Mouse (Mus musculus): ENCODE measurements around the gene Gapdhs. TPM values are rescaled to one million over a fixed set of nuclear protein-coding genes. Genes with fewer than 3 reads are reported as not detected.

The Gapdhs gene
- polyA plus RNA-seq, 1 experiment from 2014 or later: 1.2 TPM

GRCm38 (mm10) chr7:30707441-30707840 lies 36.0 kb downstream of the Gapdhs start:
- Histone ChIP-seq H3K4me1 (ENCODE audit: control insufficient read depth, insufficient read depth, low read length) (no peaks in the 10 kb centered on the region), H3K27ac (ENCODE audit: low read depth, low read length) (no peak overlapping the region), H3K9me3 (ENCODE audit: control insufficient read depth, low read length) (no peaks in the 10 kb centered on the region), H3K27me3 (ENCODE audit: control insufficient read depth, insufficient read depth, low read length) (no peaks in the 10 kb centered on the region), H3K4me2 (ENCODE audit: low read depth, low read length) (no peak overlapping the region), H3K4me3 (ENCODE audit: low read depth, low read length) (no peak overlapping the region), H3K36me3 (ENCODE audit: control insufficient read depth, insufficient read depth, low read length) (no peaks in the 10 kb centered on the region), H3K9ac (replicated peaks; ENCODE audit: low read depth, low read length) (no peak overlapping the region)
- 89% methylated on average over 1 of the region's 1 CpGs for WGBS
- no peak for ATAC-seq (ENCODE audit: low read depth)

DNA sequence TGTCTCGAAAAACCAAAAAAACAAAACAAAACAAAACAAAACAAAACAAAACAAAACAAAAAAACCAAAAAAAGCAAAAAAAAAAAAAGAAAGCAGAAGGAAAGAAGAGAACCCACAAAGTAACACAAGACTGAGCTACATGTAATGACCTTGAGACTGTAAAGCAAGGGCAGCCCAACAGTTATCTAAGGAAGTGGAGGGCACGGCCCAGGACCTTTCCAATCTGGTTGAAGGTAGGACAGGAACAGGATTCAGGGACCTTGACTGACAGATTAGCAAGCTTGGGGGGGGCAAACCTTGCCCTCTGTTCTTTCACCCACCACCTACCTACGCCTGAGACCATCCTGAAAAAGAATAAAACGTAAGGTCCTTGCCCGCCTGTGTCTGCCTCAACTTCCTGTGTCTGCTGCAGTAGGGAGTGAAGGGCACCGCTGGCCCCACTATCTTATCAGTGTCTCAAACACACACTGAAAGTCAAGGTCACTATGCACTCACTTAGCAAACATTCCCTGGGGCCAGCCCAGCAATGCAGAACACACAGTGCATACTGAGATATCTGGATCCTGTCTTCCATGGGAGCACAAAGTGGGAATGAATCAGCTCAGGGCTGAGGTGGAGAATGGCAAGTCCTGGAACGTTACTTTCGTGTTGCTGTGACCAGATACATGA lies 37.1 kb downstream of the Gapdhs start:
- Histone ChIP-seq H3K9ac (replicated peaks; ENCODE audit: low read depth, low read length) (no peak overlapping the region), H3K4me2 (ENCODE audit: low read depth, low read length) (no peak overlapping the region), H3K4me3 (ENCODE audit: low read depth, low read length) (no peak overlapping the region), H3K4me1 (ENCODE audit: control insufficient read depth, insufficient read depth, low read length) (no peaks in the 10 kb centered on the region), H3K27me3 (ENCODE audit: control insufficient read depth, insufficient read depth, low read length) (no peaks in the 10 kb centered on the region), H3K27ac (ENCODE audit: low read depth, low read length) (no peak overlapping the region), H3K9me3 (ENCODE audit: control insufficient read depth, low read length) (no peaks in the 10 kb centered on the region), H3K36me3 (ENCODE audit: control insufficient read depth, insufficient read depth, low read length) (no peaks in the 10 kb centered on the region)
- whole genome bisulfite sequencing: 85% methylated on average over 8 of the region's 8 CpGs
- ATAC-seq (ENCODE audit: low read depth): no peak

DNA sequence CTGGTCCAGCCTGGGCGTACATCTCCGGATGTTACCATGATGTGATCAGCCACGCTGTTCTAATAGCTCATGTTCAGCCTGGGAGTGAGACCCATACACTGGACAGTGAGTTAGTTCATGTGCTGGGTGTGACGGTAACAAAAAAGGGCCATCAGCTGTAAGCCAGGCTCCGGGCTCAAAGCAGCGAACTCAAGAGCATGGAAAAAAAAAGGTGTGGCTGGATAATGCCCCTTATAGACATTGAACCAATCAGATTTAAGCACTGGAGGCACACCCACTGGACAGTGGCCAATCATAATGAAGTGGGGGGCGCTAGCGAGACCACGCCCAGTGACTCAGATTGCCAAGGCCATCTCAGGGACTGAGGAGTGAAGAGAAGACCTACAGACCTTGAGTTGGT lies 44.9 kb downstream of the Gapdhs start, which contains the start of gene 2200002J24Rik:
Gene 2200002J24Rik (plus strand): TSS at position 338 of the 400 bp plus-strand sequence.
- Histone ChIP-seq H3K27ac (ENCODE audit: low read depth, low read length) (no peak within 1 kb of the TSS), H3K36me3 (ENCODE audit: control insufficient read depth, insufficient read depth, low read length) (no peaks in the 10 kb centered on the region), H3K9me3 (ENCODE audit: control insufficient read depth, low read length) (no peaks in the 10 kb centered on the region), H3K4me2 (ENCODE audit: low read depth, low read length) (no peak within 1 kb of the TSS), H3K27me3 (ENCODE audit: control insufficient read depth, insufficient read depth, low read length) (no peaks in the 10 kb centered on the region), H3K4me1 (ENCODE audit: control insufficient read depth, insufficient read depth, low read length) (no peaks in the 10 kb centered on the region), H3K4me3 (ENCODE audit: low read depth, low read length) (no peak within 1 kb of the TSS), H3K9ac (replicated peaks; ENCODE audit: low read depth, low read length) (no peak within 1 kb of the TSS)
- 34% methylated on average over 9 of the region's 9 CpGs for WGBS
- no peak for ATAC-seq (ENCODE audit: low read depth)

- Histone ChIP-seq H3K4me1 (ENCODE audit: control insufficient read depth, insufficient read depth, low read length) (no peaks in the 10 kb centered on the region), H3K9ac (replicated peaks; ENCODE audit: low read depth, low read length) (no peak overlapping the region), H3K27me3 (ENCODE audit: control insufficient read depth, insufficient read depth, low read length) (no peaks in the 10 kb centered on the region), H3K4me3 (ENCODE audit: low read depth, low read length) (no peak overlapping the region), H3K27ac (ENCODE audit: low read depth, low read length) (no peak overlapping the region), H3K36me3 (ENCODE audit: control insufficient read depth, insufficient read depth, low read length) (no peaks in the 10 kb centered on the region), H3K9me3 (ENCODE audit: control insufficient read depth, low read length) (no peaks in the 10 kb centered on the region), H3K4me2 (ENCODE audit: low read depth, low read length) (no peak overlapping the region)
- ATAC-seq (ENCODE audit: low read depth): no peak
- 63% methylated on average over 5 of the region's 5 CpGs for WGBS
Observed at GRCm38 (mm10) chr7:30698101-30698500, 45.4 kb downstream of the Gapdhs start.

- H3K9ac ChIP-seq (replicated peaks; ENCODE audit: low read depth, low read length): no peak overlapping the region
- peaks cover 3% of the 10 kb centered on the region; the same call in 1 of the 2 replicates for H3K27me3 ChIP-seq (ENCODE audit: control insufficient read depth, insufficient read depth, low read length)
- no peaks in the 10 kb centered on the region for H3K36me3 ChIP-seq (ENCODE audit: control insufficient read depth, insufficient read depth, low read length)
- 86% methylated on average over 6 of the region's 6 CpGs for WGBS
- H3K4me2 ChIP-seq (ENCODE audit: low read depth, low read length): no peak overlapping the region
- H3K27ac ChIP-seq (ENCODE audit: low read depth, low read length): no peak overlapping the region
- no peaks in the 10 kb centered on the region for H3K9me3 ChIP-seq (ENCODE audit: control insufficient read depth, low read length)
- no peak overlapping the region for H3K4me3 ChIP-seq (ENCODE audit: low read depth, low read length)
- no peaks in the 10 kb centered on the region for H3K4me1 ChIP-seq (ENCODE audit: control insufficient read depth, insufficient read depth, low read length)
- ATAC-seq (ENCODE audit: low read depth): no peak
Observed at GRCm38 (mm10) chr7:30688325-30688724, 55.2 kb downstream of the Gapdhs start.

DNA sequence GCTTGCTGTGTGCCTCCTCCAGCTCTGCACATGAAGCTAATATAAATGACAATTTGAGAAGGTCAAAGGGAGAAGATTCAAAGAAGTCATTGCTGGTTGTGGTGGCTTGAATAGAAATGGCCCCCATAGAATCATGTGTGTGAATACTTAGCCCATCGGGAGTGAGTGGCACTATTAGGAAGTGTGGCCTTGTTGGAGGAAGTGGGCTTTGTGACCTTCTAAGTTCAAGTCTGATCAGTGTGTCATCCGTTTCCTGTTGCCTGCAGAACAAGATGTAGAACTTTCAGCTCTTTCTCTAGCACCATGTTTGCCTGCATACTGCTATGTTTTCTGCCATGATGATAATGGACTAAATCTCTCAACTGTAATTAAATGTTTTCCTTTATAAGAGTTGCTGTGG lies 60.1 kb downstream of the Gapdhs start:
- no peak for ATAC-seq (ENCODE audit: low read depth)
- no peak overlapping the region for H3K4me2 ChIP-seq (ENCODE audit: low read depth, low read length)
- no peaks in the 10 kb centered on the region for H3K36me3 ChIP-seq (ENCODE audit: control insufficient read depth, insufficient read depth, low read length)
- no peaks in the 10 kb centered on the region for H3K4me1 ChIP-seq (ENCODE audit: control insufficient read depth, insufficient read depth, low read length)
- 85% methylated on average over 2 of the region's 2 CpGs for WGBS
- no peak overlapping the region for H3K27ac ChIP-seq (ENCODE audit: low read depth, low read length)
- no peak overlapping the region for H3K4me3 ChIP-seq (ENCODE audit: low read depth, low read length)
- H3K27me3 ChIP-seq (ENCODE audit: control insufficient read depth, insufficient read depth, low read length): peaks cover 3% of the 10 kb centered on the region; the same call in 1 of the 2 replicates
- no peak overlapping the region for H3K9ac ChIP-seq (replicated peaks; ENCODE audit: low read depth, low read length)
- H3K9me3 ChIP-seq (ENCODE audit: control insufficient read depth, low read length): no peaks in the 10 kb centered on the region

- 69% methylated on average over 5 of the region's 5 CpGs for WGBS
- no peak overlapping the region for H3K9ac ChIP-seq (replicated peaks; ENCODE audit: low read depth, low read length)
- ATAC-seq (ENCODE audit: low read depth): no peak
- H3K4me3 ChIP-seq (ENCODE audit: low read depth, low read length): no peak overlapping the region
- no peak overlapping the region for H3K27ac ChIP-seq (ENCODE audit: low read depth, low read length)
- H3K36me3 ChIP-seq (ENCODE audit: control insufficient read depth, insufficient read depth, low read length): no peaks in the 10 kb centered on the region
- H3K27me3 ChIP-seq (ENCODE audit: control insufficient read depth, insufficient read depth, low read length): no peaks in the 10 kb centered on the region
- H3K4me1 ChIP-seq (ENCODE audit: control insufficient read depth, insufficient read depth, low read length): no peaks in the 10 kb centered on the region
- no peaks in the 10 kb centered on the region for H3K9me3 ChIP-seq (ENCODE audit: control insufficient read depth, low read length)
- no peak overlapping the region for H3K4me2 ChIP-seq (ENCODE audit: low read depth, low read length)
Observed at GRCm38 (mm10) chr7:30681897-30682296, 61.6 kb downstream of the Gapdhs start.

Other genes with a start within 250 kb of the Gapdhs start
- gene Arhgap33, start 208.6 kb downstream of the Gapdhs start, polyA plus RNA-seq (2014; fragmentation: Nextera tagmentation; extraction: Ambion mirVana): 110 and 111 TPM in 2 replicates
- 7.0 and 8.4 TPM in 2 replicates for gene Hspb6, start 191.5 kb downstream of the Gapdhs start, polyA plus RNA-seq (2014; fragmentation: Nextera tagmentation; extraction: Ambion mirVana)
- 9.3 and 11.1 TPM in 2 replicates for gene Proser3, start 191.4 kb downstream of the Gapdhs start, polyA plus RNA-seq (2014; fragmentation: Nextera tagmentation; extraction: Ambion mirVana)
- 55.4 and 57.4 TPM in 2 replicates for gene Lin37, start 183.8 kb downstream of the Gapdhs start, polyA plus RNA-seq (2014; fragmentation: Nextera tagmentation; extraction: Ambion mirVana)
- 99.4 and 99.6 TPM in 2 replicates for gene U2af1l4, start 180.4 kb downstream of the Gapdhs start, polyA plus RNA-seq (2014; fragmentation: Nextera tagmentation; extraction: Ambion mirVana)
- 8.1 and 9.4 TPM in 2 replicates for gene Gm49396, start 180.3 kb downstream of the Gapdhs start, polyA plus RNA-seq (2014; fragmentation: Nextera tagmentation; extraction: Ambion mirVana)
- gene Psenen, start 180.1 kb downstream of the Gapdhs start, polyA plus RNA-seq (2014; fragmentation: Nextera tagmentation; extraction: Ambion mirVana): 111 and 126 TPM in 2 replicates
- gene Igflr1, start 178.3 kb downstream of the Gapdhs start, polyA plus RNA-seq (2014; fragmentation: Nextera tagmentation; extraction: Ambion mirVana): 2.8 and 3.7 TPM in 2 replicates
- 13.6 and 14.6 TPM in 2 replicates for gene Kmt2b, start 155.0 kb downstream of the Gapdhs start, polyA plus RNA-seq (2014; fragmentation: Nextera tagmentation; extraction: Ambion mirVana)
- gene Zbtb32, start 144.8 kb downstream of the Gapdhs start, polyA plus RNA-seq (2014; fragmentation: Nextera tagmentation; extraction: Ambion mirVana): 0.30 and 0.35 TPM in 2 replicates
- 0.43 and 0.62 TPM in 2 replicates for gene Upk1a, start 130.8 kb downstream of the Gapdhs start, polyA plus RNA-seq (2014; fragmentation: Nextera tagmentation; extraction: Ambion mirVana)
- 1,118 and 1,342 TPM in 2 replicates for gene Cox6b1, start 117.5 kb downstream of the Gapdhs start, polyA plus RNA-seq (2014; fragmentation: Nextera tagmentation; extraction: Ambion mirVana)
- not detected in 2 replicates for gene Etv2, start 107.8 kb downstream of the Gapdhs start, polyA plus RNA-seq (2014; fragmentation: Nextera tagmentation; extraction: Ambion mirVana)
- 98.3 and 110 TPM in 2 replicates for gene Rbm42, start 93.4 kb downstream of the Gapdhs start, polyA plus RNA-seq (2014; fragmentation: Nextera tagmentation; extraction: Ambion mirVana)
- 22.4 and 23.9 TPM in 2 replicates for gene Haus5, start 78.7 kb downstream of the Gapdhs start, polyA plus RNA-seq (2014; fragmentation: Nextera tagmentation; extraction: Ambion mirVana)
- not detected in 2 replicates for gene Pmis2, start 72.1 kb downstream of the Gapdhs start, polyA plus RNA-seq (2014; fragmentation: Nextera tagmentation; extraction: Ambion mirVana)
- gene 2200002J24Rik, start 44.8 kb downstream of the Gapdhs start, polyA plus RNA-seq (2014; fragmentation: Nextera tagmentation; extraction: Ambion mirVana): not detected in 2 replicates
- 1.9 and 2.9 TPM in 2 replicates for gene Atp4a, start 31.5 kb downstream of the Gapdhs start, polyA plus RNA-seq (2014; fragmentation: Nextera tagmentation; extraction: Ambion mirVana)
- gene Tmem147, start 14.1 kb downstream of the Gapdhs start, polyA plus RNA-seq (2014; fragmentation: Nextera tagmentation; extraction: Ambion mirVana): 286 and 323 TPM in 2 replicates
- gene Sbsn, start 7.8 kb upstream of the Gapdhs start, polyA plus RNA-seq (2014; fragmentation: Nextera tagmentation; extraction: Ambion mirVana): 1.7 and 2.0 TPM in 2 replicates
- 0.73 and 2.3 TPM in 2 replicates for gene Dmkn, start 20.1 kb upstream of the Gapdhs start, polyA plus RNA-seq (2014; fragmentation: Nextera tagmentation; extraction: Ambion mirVana)
- gene Krtdap, start 44.2 kb upstream of the Gapdhs start, polyA plus RNA-seq (2014; fragmentation: Nextera tagmentation; extraction: Ambion mirVana): 0.88 TPM in 1 of 2 replicates, not detected in the other
- 0.24 and 0.35 TPM in 2 replicates for gene Ffar2, start 80.1 kb upstream of the Gapdhs start, polyA plus RNA-seq (2014; fragmentation: Nextera tagmentation; extraction: Ambion mirVana)
- gene Ffar3, start 112.5 kb upstream of the Gapdhs start, polyA plus RNA-seq (2014; fragmentation: Nextera tagmentation; extraction: Ambion mirVana): not detected in 2 replicates
- not detected in 2 replicates for gene Ffar1, start 117.9 kb upstream of the Gapdhs start, polyA plus RNA-seq (2014; fragmentation: Nextera tagmentation; extraction: Ambion mirVana)
- not detected in 2 replicates for gene Cd22, start 136.7 kb upstream of the Gapdhs start, polyA plus RNA-seq (2014; fragmentation: Nextera tagmentation; extraction: Ambion mirVana)
- gene Mag, start 171.2 kb upstream of the Gapdhs start, polyA plus RNA-seq (2014; fragmentation: Nextera tagmentation; extraction: Ambion mirVana): 2.4 and 2.5 TPM in 2 replicates
- not detected in 2 replicates for gene Hamp2, start 181.0 kb upstream of the Gapdhs start, polyA plus RNA-seq (2014; fragmentation: Nextera tagmentation; extraction: Ambion mirVana)
- not detected in 2 replicates for gene Hamp, start 200.4 kb upstream of the Gapdhs start, polyA plus RNA-seq (2014; fragmentation: Nextera tagmentation; extraction: Ambion mirVana)
- 28.2 and 28.9 TPM in 2 replicates for gene Usf2, start 213.1 kb upstream of the Gapdhs start, polyA plus RNA-seq (2014; fragmentation: Nextera tagmentation; extraction: Ambion mirVana)
- 10.2 and 15.3 TPM in 2 replicates for gene Lsr, start 229.8 kb upstream of the Gapdhs start, polyA plus RNA-seq (2014; fragmentation: Nextera tagmentation; extraction: Ambion mirVana)
- 0.40 and 0.44 TPM in 2 replicates for gene Fam187b, start 230.1 kb upstream of the Gapdhs start, polyA plus RNA-seq (2014; fragmentation: Nextera tagmentation; extraction: Ambion mirVana)